Mouse (Mus musculus): ENCODE data around the gene Drg1. TPM values are rescaled to one million over a fixed set of nuclear protein-coding genes. Genes with fewer than 3 reads are reported as not detected.

Drg1 gene
- polyA plus RNA-seq, 1 experiment from 2014 or later, result 211 TPM

GRCm38 (mm10) chr11:3297871-3298812 lies 31.9 kb upstream of the Drg1 start:
- ATAC-seq, result no peak
- Histone ChIP-seq H3K4me3 (replicated peaks) (no peak overlapping the region), H3K4me2 (replicated peaks) (no peak overlapping the region), H3K9me3 (no peaks in the 10 kb centered on the region), H3K27me3 (replicated peaks) (no peaks in the 10 kb centered on the region), H3K27ac (no peak overlapping the region), H3K9ac (no peak overlapping the region), H3K36me3 (peaks cover 64% of the 10 kb centered on the region), H3K4me1 (replicated peaks) (peaks cover 22% of the 10 kb centered on the region)
- 86% methylated on average over 10 of the region's 10 CpGs for WGBS

GRCm38 (mm10) chr11:3296056-3296455 lies 29.8 kb upstream of the Drg1 start:
- Histone ChIP-seq H3K4me3 (replicated peaks) (no peak overlapping the region), H3K27ac (no peak overlapping the region), H3K36me3 (peaks cover 47% of the 10 kb centered on the region), H3K4me1 (replicated peaks) (peaks cover 29% of the 10 kb centered on the region), H3K9me3 (no peaks in the 10 kb centered on the region), H3K27me3 (replicated peaks) (no peaks in the 10 kb centered on the region), H3K4me2 (replicated peaks) (no peak overlapping the region), H3K9ac (no peak overlapping the region)
- WGBS, result 60% methylated on average over 5 of the region's 5 CpGs
- no peak for ATAC-seq

- ATAC-seq, result no peak
- Histone ChIP-seq H3K4me1 (replicated peaks) (peaks cover 29% of the 10 kb centered on the region), H3K9ac (no peak overlapping the region), H3K9me3 (no peaks in the 10 kb centered on the region), H3K4me3 (replicated peaks) (0 out of 2 replicates have a peak overlapping the region, but pooled peaks have one; percentile 4), H3K27ac (no peak overlapping the region), H3K27me3 (replicated peaks) (no peaks in the 10 kb centered on the region), H3K4me2 (replicated peaks) (peak overlapping the region; percentile 98), H3K36me3 (peaks cover 41% of the 10 kb centered on the region)
- WGBS, result 77% methylated on average over 2 of the region's 2 CpGs
These were observed 28.4 kb upstream of the Drg1 start for GRCm38 (mm10) chr11:3294641-3295040.

- H3K9me3 ChIP-seq, result no peaks in the 10 kb centered on the region
- 46% methylated on average over 4 of the region's 4 CpGs for WGBS
- peak overlapping the region; percentile 98 for H3K9ac ChIP-seq
- peak overlapping the region; percentile 88 for H3K4me3 ChIP-seq (replicated peaks)
- peaks cover 28% of the 10 kb centered on the region for H3K36me3 ChIP-seq
- H3K27me3 ChIP-seq (replicated peaks), result no peaks in the 10 kb centered on the region
- H3K4me2 ChIP-seq (replicated peaks), result peak overlapping the region; percentile 98
- H3K27ac ChIP-seq, result 0 out of 2 replicates have a peak overlapping the region, but pooled peaks have one; percentile 100
- no peak for ATAC-seq
- peaks cover 32% of the 10 kb centered on the region for H3K4me1 ChIP-seq (replicated peaks)
These were observed 27.1 kb upstream of the Drg1 start for GRCm38 (mm10) chr11:3293361-3293760.

- Histone ChIP-seq H3K9ac (peak overlapping the region; percentile 98), H3K4me3 (replicated peaks) (peak overlapping the region; percentile 88), H3K27me3 (replicated peaks) (no peaks in the 10 kb centered on the region), H3K4me1 (replicated peaks) (peaks cover 38% of the 10 kb centered on the region), H3K36me3 (peaks cover 22% of the 10 kb centered on the region), H3K9me3 (no peaks in the 10 kb centered on the region), H3K27ac (peak overlapping the region; percentile 100), H3K4me2 (replicated peaks) (peak overlapping the region; percentile 98)
- under 1% methylated on average over 8 of the region's 8 CpGs for WGBS
- ATAC-seq, result no peak
These were observed 26.6 kb upstream of the Drg1 start for GRCm38 (mm10) chr11:3292711-3293249.

- Histone ChIP-seq H3K4me3 (replicated peaks) (peak overlapping the region; percentile 88), H3K4me1 (replicated peaks) (peaks cover 40% of the 10 kb centered on the region), H3K36me3 (peaks cover 19% of the 10 kb centered on the region; the same call in 1 of the 2 replicates), H3K9me3 (no peaks in the 10 kb centered on the region), H3K4me2 (replicated peaks) (peak overlapping the region; percentile 98), H3K27me3 (replicated peaks) (no peaks in the 10 kb centered on the region), H3K9ac (peak overlapping the region; percentile 98), H3K27ac (peak overlapping the region; percentile 100)
- WGBS, result 0% methylated on average over 8 of the region's 8 CpGs
- ATAC-seq, result peak; percentile 47
These were observed 25.8 kb upstream of the Drg1 start for GRCm38 (mm10) chr11:3292062-3292421.

- Histone ChIP-seq H3K36me3 (peaks cover 19% of the 10 kb centered on the region; the same call in 1 of the 2 replicates), H3K4me1 (replicated peaks) (peaks cover 40% of the 10 kb centered on the region), H3K9ac (peak overlapping the region; percentile 98), H3K4me3 (replicated peaks) (peak overlapping the region; percentile 88), H3K9me3 (no peaks in the 10 kb centered on the region), H3K27me3 (replicated peaks) (no peaks in the 10 kb centered on the region), H3K27ac (peak overlapping the region; percentile 100), H3K4me2 (replicated peaks) (peak overlapping the region; percentile 98)
- ATAC-seq, result no peak
- WGBS, result under 1% methylated on average over 26 of the region's 26 CpGs
These were observed 25.3 kb upstream of the Drg1 start for GRCm38 (mm10) chr11:3291311-3292061.

- peaks cover 40% of the 10 kb centered on the region for H3K4me1 ChIP-seq (replicated peaks)
- H3K27me3 ChIP-seq (replicated peaks), result no peaks in the 10 kb centered on the region
- H3K4me3 ChIP-seq (replicated peaks), result peak overlapping the region; percentile 88
- under 1% methylated on average over 50 of the region's 50 CpGs for WGBS
- peaks cover 17% of the 10 kb centered on the region; the same call in 1 of the 2 replicates for H3K36me3 ChIP-seq
- peak overlapping the region; percentile 100 for H3K27ac ChIP-seq
- peak overlapping the region; percentile 98 for H3K4me2 ChIP-seq (replicated peaks)
- H3K9ac ChIP-seq, result peak overlapping the region; percentile 98
- ATAC-seq, result peak; percentile 1; the same call in 1 of the 2 replicates
- H3K9me3 ChIP-seq, result no peaks in the 10 kb centered on the region
These were observed 24.6 kb upstream of the Drg1 start for GRCm38 (mm10) chr11:3290640-3291310.

- ATAC-seq, result peak; percentile 70
- Histone ChIP-seq H3K27ac (peak overlapping the region; percentile 100), H3K27me3 (replicated peaks) (no peaks in the 10 kb centered on the region), H3K4me2 (replicated peaks) (peak overlapping the region; percentile 98), H3K36me3 (peaks cover 12% of the 10 kb centered on the region; the same call in 1 of the 2 replicates), H3K4me1 (replicated peaks) (peaks cover 36% of the 10 kb centered on the region), H3K4me3 (replicated peaks) (peak overlapping the region; percentile 88), H3K9me3 (no peaks in the 10 kb centered on the region), H3K9ac (peak overlapping the region; percentile 98)
- WGBS, result under 1% methylated on average over 75 of the region's 92 CpGs
These were observed 23.8 kb upstream of the Drg1 start for GRCm38 (mm10) chr11:3289803-3290639.

- H3K36me3 ChIP-seq, result peaks cover 8% of the 10 kb centered on the region; the same call in 1 of the 2 replicates
- H3K4me2 ChIP-seq (replicated peaks), result peak overlapping the region; percentile 98
- peak overlapping the region; percentile 98 for H3K9ac ChIP-seq
- H3K4me1 ChIP-seq (replicated peaks), result peaks cover 30% of the 10 kb centered on the region
- peak overlapping the region; percentile 88 for H3K4me3 ChIP-seq (replicated peaks)
- H3K27me3 ChIP-seq (replicated peaks), result no peaks in the 10 kb centered on the region
- under 1% methylated on average over 34 of the region's 40 CpGs for WGBS
- ATAC-seq, result peak; percentile 80
- no peaks in the 10 kb centered on the region for H3K9me3 ChIP-seq
- H3K27ac ChIP-seq, result peak overlapping the region; percentile 100
These were observed 23.1 kb upstream of the Drg1 start for GRCm38 (mm10) chr11:3289302-3289802.

Data from intestine, embryonic 15.5 days (tissue).